Mouse (Mus musculus): ENCODE data around the gene Il27ra. TPM values are rescaled to one million over a fixed set of nuclear protein-coding genes. Genes with fewer than 3 reads are reported as not detected.
"Not testable (repeated sequence)": the region's sequence is repeated elsewhere in the genome, so short reads cannot be mapped to it uniquely, and the experiment has no call there.

Gene Il27ra
- polyA plus RNA-seq, 1 experiment from 2014 or later = 0.81 TPM

DNA sequence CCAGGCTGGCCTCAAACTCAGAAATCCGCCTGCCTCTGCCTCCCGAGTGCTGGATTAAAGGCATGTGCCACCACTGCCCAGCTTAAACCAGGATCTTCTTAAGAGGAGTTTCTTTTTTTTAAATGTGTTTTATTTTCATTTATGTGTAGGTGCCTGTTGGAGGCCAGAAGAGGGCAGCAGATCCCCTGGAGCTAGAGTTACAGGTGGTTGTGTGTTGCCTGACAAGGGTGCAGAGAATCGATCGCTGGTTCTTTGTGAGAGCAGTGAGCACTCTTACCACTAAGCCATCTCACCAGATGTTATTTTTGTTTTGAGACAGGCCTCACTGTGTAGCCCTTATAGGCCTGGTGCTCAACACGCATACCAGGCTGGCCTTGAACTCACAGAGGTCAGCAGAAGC lies 26.6 kb downstream of the Il27ra start:
- 92% methylated on average over 5 of the region's 5 CpGs for WGBS
- no peak for ATAC-seq (ENCODE audit: insufficient number of reproducible peaks, insufficient read depth, low FRiP score, low TSS enrichment)
- Histone ChIP-seq H3K27me3 (peaks cover 45% of the 10 kb centered on the region), H3K36me3 (no peaks in the 10 kb centered on the region), H3K27ac (no peak overlapping the region), H3K9ac (no peak overlapping the region), H3K4me2 (replicated peaks) (no peak overlapping the region), H3K4me3 (no peak overlapping the region), H3K4me1 (peaks cover 14% of the 10 kb centered on the region), H3K9me3 (0 out of 2 replicates have a peak, but pooled peaks cover 4% of the 10 kb centered on the region)

DNA sequence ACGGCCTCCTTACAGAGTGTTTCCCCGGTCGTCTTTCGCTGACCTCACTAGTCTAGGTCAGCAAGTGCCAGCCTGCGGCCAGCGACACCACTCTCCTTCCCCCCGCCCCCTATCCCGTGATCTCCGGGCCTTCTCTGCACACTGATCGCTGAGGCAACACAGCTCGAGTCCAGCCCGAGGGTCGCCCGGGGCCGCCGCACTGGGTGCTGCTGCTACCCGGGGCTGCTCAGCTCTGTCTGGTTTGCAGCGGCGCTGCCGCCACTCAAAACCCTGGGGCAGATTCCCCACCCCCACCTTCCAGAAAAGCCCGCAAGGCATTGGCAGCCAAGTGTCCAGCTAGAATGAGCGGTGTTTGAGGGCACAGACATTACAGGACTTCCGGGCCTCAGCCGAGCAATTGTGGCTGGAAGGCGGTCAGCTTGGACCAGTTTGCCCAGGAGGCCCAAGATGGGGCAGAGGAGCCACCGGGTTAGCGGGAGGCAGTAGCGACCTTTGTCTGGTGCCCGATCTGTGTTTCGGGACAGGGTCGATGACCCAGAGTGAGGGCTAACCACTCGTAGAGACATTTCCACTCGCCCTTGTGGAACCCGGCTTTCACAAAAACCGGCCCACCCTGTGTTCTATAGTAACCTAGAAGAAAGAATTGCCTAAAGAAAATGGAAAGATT lies 29.8 kb downstream of the Il27ra start:
- Histone ChIP-seq H3K4me2 (replicated peaks) (peak overlapping the region; percentile 97), H3K27ac (no peak overlapping the region), H3K9ac (0 out of 2 replicates have a peak overlapping the region, but pooled peaks have one; percentile 5), H3K36me3 (no peaks in the 10 kb centered on the region), H3K4me3 (peak overlapping the region; percentile 51), H3K4me1 (peaks cover 25% of the 10 kb centered on the region), H3K27me3 (peaks cover 40% of the 10 kb centered on the region), H3K9me3 (0 out of 2 replicates have a peak, but pooled peaks cover 4% of the 10 kb centered on the region)
- 6% methylated on average over 35 of the region's 35 CpGs for WGBS
- no peak for ATAC-seq (ENCODE audit: insufficient number of reproducible peaks, insufficient read depth, low FRiP score, low TSS enrichment)

- Histone ChIP-seq H3K9me3 (0 out of 2 replicates have a peak, but pooled peaks cover 4% of the 10 kb centered on the region), H3K27ac (no peak within 1 kb of the TSS), H3K27me3 (peaks cover 40% of the 10 kb centered on the region), H3K9ac (peak within 1 kb of the TSS; percentile 54), H3K4me2 (replicated peaks) (peak within 1 kb of the TSS; percentile 97), H3K4me3 (peak within 1 kb of the TSS; percentile 51), H3K4me1 (peaks cover 25% of the 10 kb centered on the region), H3K36me3 (no peaks in the 10 kb centered on the region)
- no peak for ATAC-seq (ENCODE audit: insufficient number of reproducible peaks, insufficient read depth, low FRiP score, low TSS enrichment)
- 1% methylated on average over 45 of the region's 45 CpGs for WGBS
Observed at GRCm38 (mm10) chr8:84011705-84012498, 30.5 kb downstream of the Il27ra start, which contains the start of gene 2210011C24Rik. Gene 2210011C24Rik, minus strand, starts transcription at chr8:84012171.

DNA sequence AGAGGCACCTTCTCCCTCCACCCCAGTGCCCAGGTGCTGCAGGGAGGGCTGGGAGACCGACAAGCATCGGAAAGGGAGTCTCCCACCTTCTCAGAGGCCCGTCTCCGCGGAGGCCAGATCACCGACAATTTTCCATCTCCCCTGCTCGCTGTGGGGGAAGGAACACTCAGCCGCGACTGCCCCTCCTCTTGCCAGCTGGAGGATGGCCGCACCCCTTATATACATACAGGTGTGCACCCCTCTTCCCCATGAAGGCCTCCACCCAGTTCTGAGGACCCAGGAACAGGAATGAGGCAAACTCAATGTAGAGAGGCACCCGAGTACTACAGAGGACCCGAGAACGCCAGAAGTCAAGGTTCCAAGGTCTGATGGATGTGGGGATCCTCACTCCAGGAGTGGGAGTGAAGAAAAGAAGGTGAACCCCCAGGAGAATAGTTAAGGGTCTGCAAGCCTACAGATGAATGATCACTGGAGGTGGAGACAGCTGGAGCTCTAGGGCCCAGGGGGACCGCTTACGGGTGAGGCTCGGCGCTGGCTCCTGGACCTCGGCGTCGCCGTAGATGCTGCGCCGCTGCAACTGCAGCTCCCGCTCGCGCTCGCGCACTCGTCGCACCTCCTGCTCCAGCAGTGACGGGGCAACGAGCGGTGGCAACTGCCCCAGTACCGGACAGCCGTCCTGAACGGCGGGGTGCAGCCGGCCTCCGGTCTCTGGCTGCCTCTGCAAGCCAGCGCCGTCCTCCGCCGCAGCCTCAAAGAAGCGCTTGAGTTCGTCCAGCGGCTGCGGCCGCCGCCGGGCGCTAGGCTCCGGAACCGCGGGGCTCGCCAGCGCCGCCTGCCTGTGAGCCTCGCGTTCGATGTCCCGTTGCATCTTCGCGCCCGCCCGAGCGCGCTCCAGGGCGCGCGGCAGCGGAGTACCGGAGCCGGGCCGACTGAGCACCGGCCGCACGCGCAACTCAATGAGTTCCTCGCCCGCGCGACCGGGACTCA lies 31.5 kb downstream of the Il27ra start:
- Histone ChIP-seq H3K4me3 (peak overlapping the region; percentile 51), H3K27me3 (peaks cover 40% of the 10 kb centered on the region), H3K27ac (no peak overlapping the region), H3K4me1 (peaks cover 25% of the 10 kb centered on the region), H3K36me3 (no peaks in the 10 kb centered on the region), H3K4me2 (replicated peaks) (peak overlapping the region; percentile 97), H3K9ac (peak overlapping the region; percentile 54), H3K9me3 (0 out of 2 replicates have a peak, but pooled peaks cover under 1% of the 10 kb centered on the region)
- no peak for ATAC-seq (ENCODE audit: insufficient number of reproducible peaks, insufficient read depth, low FRiP score, low TSS enrichment)
- WGBS = 2% methylated on average over 82 of the region's 83 CpGs

DNA sequence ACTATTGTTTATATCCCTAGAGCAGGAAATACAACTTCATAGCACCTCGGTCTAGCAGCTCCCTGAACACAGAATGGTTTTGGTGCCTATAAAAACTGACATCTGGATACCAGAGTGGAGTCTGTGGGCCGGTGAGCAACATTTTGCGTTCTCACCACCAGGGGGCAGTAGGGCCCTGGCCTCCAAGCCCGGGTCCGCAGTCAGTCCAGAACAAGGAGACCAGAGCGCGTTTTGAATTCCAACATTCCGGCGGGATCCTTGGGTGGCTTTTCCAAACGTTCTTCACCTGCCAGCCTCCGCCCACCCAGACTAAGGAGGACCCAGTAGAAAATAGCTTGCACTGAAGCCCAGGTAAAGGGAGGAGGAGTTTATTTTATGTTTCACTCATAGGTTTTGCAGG lies 32.5 kb downstream of the Il27ra start:
- Histone ChIP-seq H3K27me3 (peaks cover 40% of the 10 kb centered on the region), H3K4me2 (replicated peaks) (no peak overlapping the region), H3K27ac (no peak overlapping the region), H3K4me1 (peaks cover 28% of the 10 kb centered on the region), H3K9ac (no peak overlapping the region), H3K4me3 (no peak overlapping the region), H3K36me3 (no peaks in the 10 kb centered on the region), H3K9me3 (no peaks in the 10 kb centered on the region)
- no peak for ATAC-seq (ENCODE audit: insufficient number of reproducible peaks, insufficient read depth, low FRiP score, low TSS enrichment)
- 1% methylated on average over 11 of the region's 11 CpGs for WGBS

GRCm38 (mm10) chr8:84008362-84008761 lies 34.0 kb downstream of the Il27ra start:
- Histone ChIP-seq H3K27me3 (peaks cover 34% of the 10 kb centered on the region), H3K4me3 (no peak overlapping the region), H3K9ac (no peak overlapping the region), H3K4me2 (replicated peaks) (no peak overlapping the region), H3K9me3 (no peaks in the 10 kb centered on the region), H3K36me3 (no peaks in the 10 kb centered on the region), H3K27ac (no peak overlapping the region), H3K4me1 (peaks cover 33% of the 10 kb centered on the region)
- WGBS = 24% methylated on average over 7 of the region's 7 CpGs
- no peak for ATAC-seq (ENCODE audit: insufficient number of reproducible peaks, insufficient read depth, low FRiP score, low TSS enrichment)

GRCm38 (mm10) chr8:84005502-84005901 lies 36.9 kb downstream of the Il27ra start:
- H3K27me3 ChIP-seq = peaks cover 18% of the 10 kb centered on the region
- not testable (repeated sequence) for H3K9ac ChIP-seq; H3K9me3 ChIP-seq; H3K36me3 ChIP-seq; H3K27ac ChIP-seq; ATAC-seq (ENCODE audit: insufficient number of reproducible peaks, insufficient read depth, low FRiP score, low TSS enrichment); H3K4me3 ChIP-seq; H3K4me2 ChIP-seq (replicated peaks)
- WGBS = 91% methylated on average over 7 of the region's 7 CpGs
- H3K4me1 ChIP-seq = peaks cover 35% of the 10 kb centered on the region

DNA sequence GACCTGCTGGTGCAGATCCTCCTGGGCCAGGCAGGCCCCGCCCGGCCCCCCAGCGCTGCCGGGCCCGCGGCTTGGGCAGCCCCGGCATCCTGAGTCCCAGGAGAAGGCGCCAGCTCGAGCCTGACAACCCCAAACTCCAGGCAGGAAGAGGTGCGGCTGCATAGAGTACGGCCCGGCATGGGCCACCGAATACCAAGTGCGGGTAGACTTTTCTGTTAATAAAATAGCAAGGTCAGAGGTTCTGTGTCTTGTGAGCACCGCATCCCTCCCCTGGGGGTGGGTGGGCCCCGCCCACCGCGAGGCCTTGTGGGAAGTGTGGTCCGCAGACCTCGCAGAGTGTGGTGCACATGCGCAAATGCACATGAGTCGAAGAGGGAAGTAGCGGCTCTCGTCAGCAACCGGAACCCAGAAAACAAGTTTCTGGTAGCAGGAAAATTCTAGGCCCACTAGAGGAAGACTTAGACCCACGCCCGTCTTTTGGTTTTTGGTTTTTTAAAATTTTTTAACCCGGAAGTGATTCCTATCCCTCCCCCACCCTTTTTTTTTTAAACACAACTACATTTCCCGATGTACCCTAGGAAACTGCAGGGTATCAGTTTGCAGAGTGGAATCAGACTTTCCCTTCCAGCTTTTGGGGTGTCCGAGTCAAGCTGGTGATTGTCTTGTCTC lies 37.7 kb downstream of the Il27ra start:
- H3K27ac ChIP-seq = peak overlapping the region; percentile 88
- H3K4me2 ChIP-seq (replicated peaks) = peak overlapping the region; percentile 75
- WGBS = 1% methylated on average over 30 of the region's 30 CpGs
- no peaks in the 10 kb centered on the region for H3K9me3 ChIP-seq
- peaks cover 28% of the 10 kb centered on the region for H3K4me1 ChIP-seq
- peak overlapping the region; percentile 69 for H3K9ac ChIP-seq
- H3K36me3 ChIP-seq = peaks cover 15% of the 10 kb centered on the region
- ATAC-seq (ENCODE audit: insufficient number of reproducible peaks, insufficient read depth, low FRiP score, low TSS enrichment) = peak; percentile 74
- H3K4me3 ChIP-seq = peak overlapping the region; percentile 52
- H3K27me3 ChIP-seq = peaks cover 13% of the 10 kb centered on the region; the same call in 1 of the 2 replicates

- H3K9ac ChIP-seq = no peak overlapping the region
- no peak for ATAC-seq (ENCODE audit: insufficient number of reproducible peaks, insufficient read depth, low FRiP score, low TSS enrichment)
- 60% methylated on average over 6 of the region's 6 CpGs for WGBS
Observed at GRCm38 (mm10) chr8:84003612-84004246, 38.7 kb downstream of the Il27ra start.

GRCm38 (mm10) chr8:84002957-84003611 lies 39.3 kb downstream of the Il27ra start:
- Histone ChIP-seq H3K27me3 (peaks cover 15% of the 10 kb centered on the region; the same call in 1 of the 2 replicates), H3K4me1 (peaks cover 38% of the 10 kb centered on the region), H3K27ac (no peak overlapping the region), H3K4me2 (replicated peaks) (no peak overlapping the region; the same call in 1 of the 2 replicates), H3K36me3 (peaks cover 20% of the 10 kb centered on the region), H3K9ac (no peak overlapping the region), H3K9me3 (no peaks in the 10 kb centered on the region), H3K4me3 (no peak overlapping the region)
- no peak for ATAC-seq (ENCODE audit: insufficient number of reproducible peaks, insufficient read depth, low FRiP score, low TSS enrichment)
- 51% methylated on average over 12 of the region's 12 CpGs for WGBS

More at GRCm38 (mm10) chr8:84003612-84004246, 38.7 kb downstream of the Il27ra start:
- Histone ChIP-seq H3K27ac (peak overlapping the region; percentile 88), H3K9me3 (no peaks in the 10 kb centered on the region), H3K4me3 (peak overlapping the region; percentile 52), H3K4me2 (replicated peaks) (peak overlapping the region; percentile 75), H3K4me1 (peaks cover 37% of the 10 kb centered on the region), H3K36me3 (peaks cover 20% of the 10 kb centered on the region), H3K27me3 (peaks cover 15% of the 10 kb centered on the region; the same call in 1 of the 2 replicates)
